Mouse (Mus musculus): Measurements from ENCODE around the gene Alad. TPM values are rescaled to one million over a fixed set of nuclear protein-coding genes. Genes with fewer than 3 reads are reported as not detected.
A peak's percentile ranks its signal among the peaks of the same experiment; 100 is the strongest.

Alad gene
- polyA plus RNA-seq, 1 experiment from 2014 or later = 77.5 TPM

GRCm38 (mm10) chr4:62520892-62521400 lies 1.2 kb upstream of the Alad start:
- Histone ChIP-seq H3K4me1 (replicated peaks; ENCODE audit: control insufficient read depth, insufficient read depth, low read length) (peaks cover 3% of the 10 kb centered on the region; the same call in 1 of the 2 replicates), H3K27me3 (ENCODE audit: control insufficient read depth, insufficient read depth, low read length) (no peaks in the 10 kb centered on the region), H3K36me3 (ENCODE audit: control insufficient read depth, insufficient read depth, low read length) (no peaks in the 10 kb centered on the region), H3K9ac (ENCODE audit: low read depth, low read length) (no peak overlapping the region), H3K27ac (ENCODE audit: low read depth, low read length) (no peak overlapping the region), H3K9me3 (ENCODE audit: control insufficient read depth, low read length) (no peaks in the 10 kb centered on the region), H3K4me3 (ENCODE audit: low read depth, low read length) (no peak overlapping the region), H3K4me2 (replicated peaks; ENCODE audit: low read depth, low read length) (no peak overlapping the region)
- WGBS = 92% methylated on average over 2 of the region's 2 CpGs
- no peak for ATAC-seq (ENCODE audit: low FRiP score)
- no peak for DNase-seq (ENCODE audit: low spot score)

- H3K27ac ChIP-seq (ENCODE audit: low read depth, low read length) = peak overlapping the region; percentile 34
- no peaks in the 10 kb centered on the region for H3K9me3 ChIP-seq (ENCODE audit: control insufficient read depth, low read length)
- peak overlapping the region; percentile 62 for H3K4me2 ChIP-seq (replicated peaks; ENCODE audit: low read depth, low read length)
- H3K4me1 ChIP-seq (replicated peaks; ENCODE audit: control insufficient read depth, insufficient read depth, low read length) = peaks cover 3% of the 10 kb centered on the region; the same call in 1 of the 2 replicates
- 3% methylated on average over 26 of the region's 26 CpGs for WGBS
- H3K27me3 ChIP-seq (ENCODE audit: control insufficient read depth, insufficient read depth, low read length) = no peaks in the 10 kb centered on the region
- DNase-seq (ENCODE audit: low spot score) = no peak
- no peaks in the 10 kb centered on the region for H3K36me3 ChIP-seq (ENCODE audit: control insufficient read depth, insufficient read depth, low read length)
- peak overlapping the region; percentile 68 for H3K9ac ChIP-seq (ENCODE audit: low read depth, low read length)
- ATAC-seq (ENCODE audit: low FRiP score) = peak; percentile 80
- H3K4me3 ChIP-seq (ENCODE audit: low read depth, low read length) = peak overlapping the region; percentile 48
Measured at GRCm38 (mm10) chr4:62519122-62519848, 433 bp downstream of the Alad start.

GRCm38 (mm10) chr4:62518416-62519121 lies 1.1 kb downstream of the Alad start:
- Histone ChIP-seq H3K4me1 (replicated peaks; ENCODE audit: control insufficient read depth, insufficient read depth, low read length) (peaks cover 3% of the 10 kb centered on the region; the same call in 1 of the 2 replicates), H3K9me3 (ENCODE audit: control insufficient read depth, low read length) (no peaks in the 10 kb centered on the region), H3K36me3 (ENCODE audit: control insufficient read depth, insufficient read depth, low read length) (no peaks in the 10 kb centered on the region), H3K4me2 (replicated peaks; ENCODE audit: low read depth, low read length) (peak overlapping the region; percentile 62), H3K27ac (ENCODE audit: low read depth, low read length) (no peak overlapping the region), H3K4me3 (ENCODE audit: low read depth, low read length) (peak overlapping the region; percentile 48), H3K27me3 (ENCODE audit: control insufficient read depth, insufficient read depth, low read length) (no peaks in the 10 kb centered on the region), H3K9ac (ENCODE audit: low read depth, low read length) (peak overlapping the region; percentile 68; the same call in 1 of the 2 replicates)
- WGBS = 60% methylated on average over 13 of the region's 13 CpGs
- ATAC-seq (ENCODE audit: low FRiP score) = no peak
- peak; percentile 13 for DNase-seq (ENCODE audit: low spot score)

GRCm38 (mm10) chr4:62517538-62518415 lies 1.9 kb downstream of the Alad start:
- ATAC-seq (ENCODE audit: low FRiP score) = no peak
- Histone ChIP-seq H3K9ac (ENCODE audit: low read depth, low read length) (no peak overlapping the region), H3K27me3 (ENCODE audit: control insufficient read depth, insufficient read depth, low read length) (no peaks in the 10 kb centered on the region), H3K36me3 (ENCODE audit: control insufficient read depth, insufficient read depth, low read length) (no peaks in the 10 kb centered on the region), H3K4me2 (replicated peaks; ENCODE audit: low read depth, low read length) (no peak overlapping the region), H3K4me1 (replicated peaks; ENCODE audit: control insufficient read depth, insufficient read depth, low read length) (peaks cover 3% of the 10 kb centered on the region; the same call in 1 of the 2 replicates), H3K27ac (ENCODE audit: low read depth, low read length) (0 out of 2 replicates have a peak overlapping the region, but pooled peaks have one; percentile 42), H3K4me3 (ENCODE audit: low read depth, low read length) (no peak overlapping the region), H3K9me3 (ENCODE audit: control insufficient read depth, low read length) (no peaks in the 10 kb centered on the region)
- WGBS = 81% methylated on average over 10 of the region's 10 CpGs
- no peak for DNase-seq (ENCODE audit: low spot score)

GRCm38 (mm10) chr4:62517046-62517445 lies 2.7 kb downstream of the Alad start:
- ATAC-seq (ENCODE audit: low FRiP score) = no peak
- no peaks in the 10 kb centered on the region for H3K36me3 ChIP-seq (ENCODE audit: control insufficient read depth, insufficient read depth, low read length)
- WGBS = 92% methylated on average over 8 of the region's 8 CpGs
- no peak overlapping the region for H3K4me2 ChIP-seq (replicated peaks; ENCODE audit: low read depth, low read length)
- H3K27me3 ChIP-seq (ENCODE audit: control insufficient read depth, insufficient read depth, low read length) = no peaks in the 10 kb centered on the region
- DNase-seq (ENCODE audit: low spot score) = no peak
- H3K27ac ChIP-seq (ENCODE audit: low read depth, low read length) = 0 out of 2 replicates have a peak overlapping the region, but pooled peaks have one; percentile 42
- no peak overlapping the region for H3K4me3 ChIP-seq (ENCODE audit: low read depth, low read length)
- H3K9me3 ChIP-seq (ENCODE audit: control insufficient read depth, low read length) = no peaks in the 10 kb centered on the region
- peaks cover 3% of the 10 kb centered on the region; the same call in 1 of the 2 replicates for H3K4me1 ChIP-seq (replicated peaks; ENCODE audit: control insufficient read depth, insufficient read depth, low read length)
- H3K9ac ChIP-seq (ENCODE audit: low read depth, low read length) = no peak overlapping the region

DNA sequence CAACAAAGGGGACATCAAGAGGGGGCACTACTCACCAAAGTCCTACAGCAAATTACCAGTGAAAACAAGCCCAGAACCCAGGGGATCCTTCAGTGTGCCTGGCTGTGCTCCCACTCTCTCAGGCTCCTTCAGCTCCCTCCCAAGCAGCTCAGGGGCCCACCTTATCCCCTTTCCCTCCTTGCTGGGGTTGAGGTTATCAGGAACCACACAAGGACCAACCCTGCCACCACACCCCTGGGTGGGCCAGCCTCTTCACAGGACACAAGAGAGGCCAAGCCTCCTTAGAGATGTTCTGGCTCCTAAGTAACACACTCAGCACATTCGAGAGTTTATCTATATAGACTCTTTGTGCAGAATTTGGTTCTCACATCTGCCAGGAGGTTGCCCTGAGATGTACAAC lies 3.1 kb downstream of the Alad start:
- Histone ChIP-seq H3K9ac (ENCODE audit: low read depth, low read length) (no peak overlapping the region), H3K4me1 (replicated peaks; ENCODE audit: control insufficient read depth, insufficient read depth, low read length) (peaks cover 3% of the 10 kb centered on the region; the same call in 1 of the 2 replicates), H3K4me3 (ENCODE audit: low read depth, low read length) (no peak overlapping the region), H3K27ac (ENCODE audit: low read depth, low read length) (no peak overlapping the region), H3K36me3 (ENCODE audit: control insufficient read depth, insufficient read depth, low read length) (no peaks in the 10 kb centered on the region), H3K27me3 (ENCODE audit: control insufficient read depth, insufficient read depth, low read length) (no peaks in the 10 kb centered on the region), H3K4me2 (replicated peaks; ENCODE audit: low read depth, low read length) (no peak overlapping the region), H3K9me3 (ENCODE audit: control insufficient read depth, low read length) (no peaks in the 10 kb centered on the region)
- ATAC-seq (ENCODE audit: low FRiP score) = no peak
- DNase-seq (ENCODE audit: low spot score) = no peak
- 92% methylated on average over 1 of the region's 1 CpGs for WGBS

DNA sequence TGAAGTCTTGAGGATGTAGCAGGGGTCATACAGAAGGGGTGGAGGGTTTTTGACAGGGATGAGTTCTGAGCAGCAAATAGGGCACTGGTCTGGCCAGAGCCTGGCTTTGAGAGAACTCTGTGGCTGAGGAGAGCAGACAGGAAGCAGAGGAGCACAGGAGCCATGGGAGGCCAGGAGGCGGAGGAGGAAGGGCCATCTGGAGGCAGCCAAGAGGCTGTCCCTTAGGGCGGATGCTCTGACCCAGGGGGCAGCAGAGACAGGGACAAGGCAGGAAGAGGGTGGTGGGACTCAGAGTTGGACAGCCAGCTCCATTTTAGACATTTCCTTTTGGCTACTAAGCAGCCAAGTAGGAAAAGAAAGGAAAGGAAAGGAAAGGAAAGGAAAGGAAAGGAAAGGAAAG lies 3.6 kb downstream of the Alad start:
- Histone ChIP-seq H3K4me1 (replicated peaks; ENCODE audit: control insufficient read depth, insufficient read depth, low read length) (peaks cover 3% of the 10 kb centered on the region; the same call in 1 of the 2 replicates), H3K36me3 (ENCODE audit: control insufficient read depth, insufficient read depth, low read length) (no peaks in the 10 kb centered on the region), H3K27me3 (ENCODE audit: control insufficient read depth, insufficient read depth, low read length) (no peaks in the 10 kb centered on the region), H3K4me3 (ENCODE audit: low read depth, low read length) (no peak overlapping the region), H3K27ac (ENCODE audit: low read depth, low read length) (no peak overlapping the region), H3K9ac (ENCODE audit: low read depth, low read length) (no peak overlapping the region), H3K4me2 (replicated peaks; ENCODE audit: low read depth, low read length) (no peak overlapping the region), H3K9me3 (ENCODE audit: control insufficient read depth, low read length) (no peaks in the 10 kb centered on the region)
- no peak for ATAC-seq (ENCODE audit: low FRiP score)
- no peak for DNase-seq (ENCODE audit: low spot score)
- WGBS = 30% methylated on average over 2 of the region's 2 CpGs

GRCm38 (mm10) chr4:62515490-62515889 lies 4.2 kb downstream of the Alad start:
- 81% methylated on average over 3 of the region's 3 CpGs for WGBS
- Histone ChIP-seq H3K36me3 (ENCODE audit: control insufficient read depth, insufficient read depth, low read length) (no peaks in the 10 kb centered on the region), H3K4me3 (ENCODE audit: low read depth, low read length) (no peak overlapping the region), H3K27me3 (ENCODE audit: control insufficient read depth, insufficient read depth, low read length) (no peaks in the 10 kb centered on the region), H3K4me1 (replicated peaks; ENCODE audit: control insufficient read depth, insufficient read depth, low read length) (peaks cover 3% of the 10 kb centered on the region; the same call in 1 of the 2 replicates), H3K27ac (ENCODE audit: low read depth, low read length) (no peak overlapping the region), H3K9me3 (ENCODE audit: control insufficient read depth, low read length) (no peaks in the 10 kb centered on the region), H3K4me2 (replicated peaks; ENCODE audit: low read depth, low read length) (no peak overlapping the region), H3K9ac (ENCODE audit: low read depth, low read length) (no peak overlapping the region)
- ATAC-seq (ENCODE audit: low FRiP score) (no peak), DNase-seq (ENCODE audit: low spot score) (no peak)

Measured in hindbrain, embryonic 11.5 days (tissue).